Mouse (Mus musculus) layer of hippocampus, adult 18-20 months (tissue): ENCODE measurements at regions not wholly inside any gene's neighbourhood (a gene's known extent, or its start where the extent isn't known, plus 50 kb on each side); places are given as distances from the start of the nearest gene placed in this dataset.

Experiments used
- DNase-seq, 2 experiments: peaks; one replicate each; pipeline ENCODE4 v3.0.0; 2022; ENCODE audit warnings: low spot score in 2 of 2

GRCm38 (mm10) chr10:29640249-29640648 lies 104.6 kb upstream of the Rspo3 start:
- no peak for DNase-seq

DNA sequence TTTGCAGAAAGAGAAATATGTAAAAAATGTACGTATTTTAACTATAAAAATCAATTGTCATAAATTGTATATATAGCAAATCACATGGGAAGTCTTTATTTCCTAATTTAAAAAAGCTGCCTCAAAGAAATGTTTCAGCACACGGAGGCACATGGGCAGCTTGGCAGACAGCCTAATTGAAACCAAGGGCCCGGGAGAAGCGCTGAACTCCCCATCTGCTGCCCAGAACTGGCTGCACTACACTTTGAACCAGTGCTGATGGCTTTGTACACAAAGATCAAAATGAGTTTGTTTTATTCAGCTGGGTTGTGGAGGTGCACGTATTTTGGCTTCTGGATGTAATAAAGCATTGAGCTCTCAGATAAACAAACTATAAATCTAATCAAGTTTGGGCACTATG lies 100.2 kb upstream of the Rspo3 start:
- DNase-seq, result peak in 1 of 2 experiments; percentile 1

DNA sequence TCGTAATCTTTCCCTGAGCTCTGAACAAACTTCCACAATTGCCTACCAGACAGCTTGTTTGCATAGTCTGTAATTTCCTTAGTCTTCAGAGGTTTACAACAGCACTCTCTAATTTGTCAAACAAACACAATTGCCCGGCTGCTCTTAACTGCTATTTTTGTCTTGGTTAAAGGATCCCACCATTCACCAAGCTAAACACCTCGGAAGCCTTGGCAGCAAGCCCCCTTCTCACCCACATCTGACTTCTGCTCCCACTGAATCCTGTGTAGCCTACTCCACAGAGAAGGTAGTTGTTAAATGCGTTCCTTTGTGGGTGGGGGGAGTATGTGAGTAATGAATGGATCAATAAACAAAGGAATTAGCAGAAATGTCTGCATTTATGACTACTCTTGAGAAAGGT lies 59.8 kb upstream of the Rspo3 start:
- DNase-seq, result peak in 1 of 2 experiments; percentile 9

DNA sequence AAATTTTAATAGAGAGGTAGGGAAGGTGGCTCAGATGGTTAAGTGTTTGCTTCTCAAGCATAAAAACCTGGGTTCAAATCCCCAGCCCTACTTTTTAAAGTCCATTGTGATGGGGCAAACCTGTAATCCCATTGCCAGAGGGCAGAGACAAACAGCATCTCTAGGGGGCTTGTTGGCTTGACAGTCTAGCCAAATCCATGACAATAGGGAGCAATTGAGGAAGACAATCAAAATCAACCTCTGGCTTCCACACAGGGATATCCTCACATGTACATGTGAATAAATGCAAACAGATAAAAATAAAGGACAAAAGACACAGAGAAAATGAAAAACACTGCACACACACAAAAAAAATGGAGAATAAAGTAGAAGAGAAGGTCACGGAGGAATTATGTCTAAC lies 59.3 kb upstream of the Rspo3 start:
- no peak for DNase-seq

DNA sequence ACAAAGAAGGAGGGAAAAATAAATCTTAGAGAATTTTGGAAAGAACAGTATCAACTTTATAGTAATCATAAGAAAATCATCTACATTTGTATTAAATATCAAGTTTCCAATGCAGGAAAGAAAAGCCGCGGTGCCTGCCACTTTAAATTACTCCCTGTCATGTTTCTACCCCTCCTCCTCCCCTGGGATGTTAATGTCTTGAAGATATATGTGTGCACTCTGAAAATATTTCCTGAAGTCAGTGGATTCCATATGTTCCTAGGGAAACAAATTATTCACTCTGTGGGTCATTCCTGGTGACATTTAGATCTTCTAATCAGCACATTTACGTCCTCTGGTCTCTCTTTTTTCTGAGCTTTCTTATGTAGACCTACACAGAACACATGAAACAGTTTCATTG lies 57.2 kb upstream of the Rspo3 start:
- no peak for DNase-seq

DNA sequence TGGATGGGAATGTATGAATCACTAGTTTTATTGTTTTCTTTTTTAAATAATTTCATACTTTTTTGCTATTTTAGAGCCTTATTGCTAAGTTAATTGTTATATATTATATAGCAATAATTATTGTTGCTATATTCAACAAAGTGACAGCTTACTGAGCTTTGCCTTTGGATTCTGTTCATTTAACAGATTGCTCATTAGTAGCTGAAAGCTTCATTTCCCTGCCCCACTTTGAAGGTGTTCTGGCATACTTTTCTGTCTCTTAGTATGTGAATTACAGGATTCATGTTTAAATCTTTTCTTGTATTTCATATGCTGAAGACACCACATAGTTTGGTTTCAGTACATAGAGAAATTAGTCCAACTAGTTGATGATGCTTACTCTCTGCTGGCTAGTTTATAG lies 54.5 kb upstream of the Rspo3 start:
- DNase-seq, result no peak

GRCm38 (mm10) chr10:29589739-29590138 lies 54.1 kb upstream of the Rspo3 start:
- DNase-seq, result no peak
